Mouse (Mus musculus): ENCODE results near the gene Itpkb.
A peak's percentile ranks its signal among the peaks of the same experiment; 100 is the strongest.

The Itpkb gene

GRCm38 (mm10) chr1:180343434-180344210 is 13.3 kb downstream of the Itpkb start:
- no peak for DNase-seq (ENCODE audit: low spot score in 2 of 2)

GRCm38 (mm10) chr1:180345098-180345497 is 14.8 kb downstream of the Itpkb start:
- no peak for DNase-seq (ENCODE audit: low spot score in 2 of 2)

DNA sequence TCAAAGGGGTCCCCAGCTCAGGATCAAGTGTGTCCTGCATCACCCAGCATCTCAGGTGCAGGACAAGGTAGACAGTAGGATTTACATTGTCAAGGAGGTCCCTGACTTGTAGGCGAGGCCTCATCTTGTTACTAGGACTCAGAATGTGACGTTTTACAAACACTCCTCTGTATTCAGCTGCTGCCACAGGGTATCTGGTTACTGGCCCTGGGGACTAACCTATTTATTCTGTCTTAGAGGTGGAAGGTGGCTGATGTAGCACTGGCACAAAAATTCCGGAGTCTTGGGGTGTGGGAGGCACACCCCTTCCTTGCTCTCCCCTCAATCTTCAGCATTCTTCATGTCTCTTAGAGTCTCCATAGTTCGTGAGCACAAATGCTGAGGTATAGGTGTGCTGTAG is 16.8 kb downstream of the Itpkb start:
- no peak for DNase-seq (ENCODE audit: low spot score in 2 of 2)

DNA sequence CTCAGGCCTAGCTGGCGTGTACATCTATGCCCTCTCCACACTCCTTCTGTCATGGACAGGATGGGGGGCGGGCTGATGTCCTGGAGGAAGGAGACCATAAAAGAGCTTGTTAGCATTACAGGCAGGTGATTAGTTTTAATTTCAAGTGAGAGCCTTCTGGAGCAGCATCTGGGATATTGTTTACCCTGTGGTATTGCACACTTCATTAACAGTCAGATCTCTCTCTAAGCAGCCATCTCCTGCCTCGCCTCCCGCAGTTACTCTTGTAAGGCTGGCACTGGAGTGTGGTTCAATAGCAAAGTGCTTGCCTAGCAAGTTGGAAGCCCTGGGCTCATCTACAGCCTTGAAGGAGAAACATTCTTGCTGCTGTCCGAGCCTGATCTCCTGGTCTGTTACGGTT is 17.6 kb downstream of the Itpkb start:
- DNase-seq (ENCODE audit: low spot score in 2 of 2) = no peak

- DNase-seq (ENCODE audit: low spot score in 2 of 2) = no peak
Measured at GRCm38 (mm10) chr1:180349090-180349489, 18.8 kb downstream of the Itpkb start.

GRCm38 (mm10) chr1:180352258-180352657 is 22.0 kb downstream of the Itpkb start:
- no peak for DNase-seq (ENCODE audit: low spot score in 2 of 2)

DNA sequence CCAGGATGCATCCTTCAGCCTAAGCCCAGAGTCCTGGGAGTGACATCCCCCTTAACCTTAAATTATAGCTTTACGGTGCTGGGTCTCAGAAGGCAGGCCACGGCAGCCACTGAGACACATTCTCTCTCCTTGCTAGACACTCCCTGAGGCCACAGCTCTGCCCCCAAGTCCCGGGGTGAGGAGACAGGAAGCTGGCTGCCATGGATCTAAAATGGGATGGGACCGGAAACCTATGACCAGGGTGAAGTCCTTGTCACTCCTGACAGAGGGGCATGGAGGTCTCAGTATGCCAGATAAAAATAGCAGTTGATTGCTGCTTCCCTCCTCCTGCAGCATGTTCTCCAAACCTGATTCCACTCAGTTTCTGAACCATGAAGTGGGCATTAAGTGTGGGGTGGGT is 23.8 kb downstream of the Itpkb start:
- no peak for DNase-seq (ENCODE audit: low spot score in 2 of 2)

DNA sequence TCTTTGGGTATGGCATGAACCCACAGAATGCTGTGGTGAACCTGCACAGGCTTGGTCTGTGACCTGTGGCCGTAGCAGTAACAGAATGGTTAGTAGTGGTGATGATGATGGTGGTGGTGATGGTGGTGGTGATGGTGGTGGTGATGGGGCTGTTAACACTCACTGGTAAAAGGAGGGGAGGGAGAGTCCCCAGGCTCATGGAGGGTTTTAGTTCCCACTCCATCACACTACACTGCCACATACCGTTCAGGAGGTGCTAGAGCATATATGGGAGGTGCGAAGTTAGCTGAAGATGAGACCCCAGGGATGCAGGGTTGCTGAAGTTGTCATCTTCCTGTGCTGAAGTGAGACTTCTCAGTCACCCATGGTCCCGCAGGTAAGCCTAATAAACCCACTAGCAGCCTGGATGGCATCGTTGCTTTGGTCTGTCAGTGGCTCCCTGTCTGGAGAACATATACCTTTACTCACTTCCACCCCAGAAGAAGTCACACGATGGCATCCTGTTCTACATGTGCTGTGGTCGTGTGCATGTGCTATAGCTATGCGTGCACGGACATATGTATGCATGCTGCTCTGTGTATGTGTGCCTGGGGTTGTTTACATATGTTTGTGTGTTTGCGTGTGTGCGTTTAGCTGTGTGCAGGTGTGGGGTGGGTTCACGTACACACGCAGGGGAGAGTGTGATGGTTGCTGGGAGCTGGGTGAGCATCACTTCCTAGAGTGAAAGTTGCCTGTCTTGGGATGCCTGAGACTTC is 24.9 kb downstream of the Itpkb start:
- DNase-seq (ENCODE audit: low spot score in 2 of 2) = peak; percentile 51 to 65

DNA sequence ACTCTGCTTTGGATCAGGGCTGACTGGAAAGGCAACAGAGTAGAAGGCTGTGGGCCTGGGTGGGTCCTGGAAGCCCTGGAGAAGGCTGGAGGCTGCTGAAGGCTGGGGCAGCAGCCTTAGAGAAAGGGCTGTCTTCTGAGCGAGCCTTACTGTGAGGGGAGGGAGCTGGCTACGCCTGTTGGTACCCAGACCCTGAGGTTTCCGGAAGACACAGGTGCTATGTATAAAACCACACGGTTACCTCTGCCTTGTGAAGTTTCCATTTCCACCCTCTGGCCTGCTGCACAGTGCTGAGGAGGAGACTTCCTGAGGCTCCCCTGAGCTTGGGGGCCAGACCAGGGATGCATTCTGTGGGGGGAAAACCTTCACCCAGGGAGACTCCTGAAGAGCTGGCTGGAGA is 25.9 kb downstream of the Itpkb start:
- peak; percentile 63 to 65 for DNase-seq (ENCODE audit: low spot score in 2 of 2)

GRCm38 (mm10) chr1:180356857-180357256 is 26.6 kb downstream of the Itpkb start:
- DNase-seq (ENCODE audit: low spot score in 2 of 2) = no peak

DNA sequence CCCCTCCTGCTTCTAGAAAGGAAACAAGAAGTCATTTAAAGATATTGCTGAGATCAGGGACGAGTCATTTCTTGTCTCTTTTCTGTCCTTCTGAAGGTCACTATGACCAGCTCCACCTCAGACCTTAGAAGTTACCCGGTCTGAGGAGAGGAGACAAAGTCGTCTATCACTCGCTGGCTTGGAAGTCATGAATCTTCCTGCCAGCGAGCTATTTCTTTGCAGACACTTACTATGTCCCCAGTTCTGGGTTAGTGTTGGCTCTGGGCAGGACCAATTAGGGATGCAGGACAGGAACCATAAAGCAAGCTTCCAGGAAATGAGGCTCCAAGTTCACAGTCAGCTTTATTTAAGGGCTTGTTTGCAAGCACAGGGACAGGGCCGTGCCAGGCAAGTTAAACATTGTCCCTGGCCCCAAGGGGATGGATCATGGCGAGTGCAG is 27.6 kb downstream of the Itpkb start:
- DNase-seq (ENCODE audit: low spot score in 2 of 2) = no peak

DNA sequence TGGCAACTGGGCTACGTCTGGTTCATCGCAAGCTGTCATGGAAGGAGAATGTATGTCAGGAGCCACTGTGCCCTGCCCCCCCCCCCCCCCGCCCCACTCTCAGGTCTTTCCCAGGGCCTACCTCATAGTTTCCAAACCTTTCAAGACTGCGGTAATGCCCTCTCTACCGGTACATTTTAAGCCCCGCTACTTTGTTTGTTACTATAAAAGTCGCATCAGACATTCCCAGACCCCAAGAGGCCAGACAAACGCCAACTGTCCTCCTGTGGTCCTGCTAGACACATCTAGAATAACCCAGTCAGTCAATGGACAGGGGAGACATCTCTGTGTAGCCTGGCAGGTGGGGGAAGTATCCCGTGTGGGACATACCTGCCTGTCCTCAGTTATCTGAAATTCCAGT is 28.2 kb downstream of the Itpkb start:
- DNase-seq (ENCODE audit: low spot score in 2 of 2) = no peak

GRCm38 (mm10) chr1:180359311-180359710 is 29.0 kb downstream of the Itpkb start:
- DNase-seq (ENCODE audit: low spot score in 2 of 2) = peak; percentile 45 to 48

- no peak for DNase-seq (ENCODE audit: low spot score in 2 of 2)
Measured at GRCm38 (mm10) chr1:180362176-180362575, 31.9 kb downstream of the Itpkb start.

DNA sequence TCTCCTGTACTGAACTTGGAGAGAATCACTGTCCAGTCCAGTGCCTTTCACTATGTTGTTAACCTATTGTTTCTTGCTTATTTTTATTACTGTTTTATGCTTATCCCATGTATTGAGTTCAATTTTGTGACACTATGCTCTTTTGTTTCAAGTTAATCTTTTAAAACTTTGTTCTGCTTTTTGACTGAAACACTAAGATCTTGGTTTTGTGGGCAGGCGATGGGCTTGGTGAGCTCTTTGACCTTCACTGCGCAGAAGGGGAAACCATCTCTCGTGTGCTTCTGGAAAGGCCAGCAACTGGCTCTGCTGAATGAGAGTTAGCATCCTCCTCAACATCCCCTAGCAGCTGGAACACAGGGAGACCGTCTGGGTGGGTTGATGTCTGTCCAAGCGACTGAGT is 32.6 kb downstream of the Itpkb start:
- no peak for DNase-seq (ENCODE audit: low spot score in 2 of 2)

DNA sequence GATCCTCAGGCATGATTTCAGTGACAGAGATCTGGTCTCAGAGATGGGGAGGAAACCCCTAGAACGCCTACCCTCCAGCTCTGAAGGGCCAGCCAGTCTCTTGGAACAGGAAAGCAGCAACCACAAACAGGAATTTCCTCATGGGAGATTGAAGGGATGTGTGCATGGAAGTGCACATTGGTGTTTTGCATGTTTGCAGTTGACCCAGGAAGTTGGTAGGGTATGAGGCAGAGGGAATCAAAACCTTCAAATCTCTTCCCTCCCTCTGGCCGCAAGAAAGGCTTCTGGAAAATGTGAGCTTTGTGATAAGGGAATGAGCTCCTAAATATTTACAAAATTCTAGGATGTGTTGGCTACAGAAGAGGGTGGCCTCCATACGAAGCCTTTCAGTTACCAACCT is 33.0 kb downstream of the Itpkb start:
- no peak for DNase-seq (ENCODE audit: low spot score in 2 of 2)

- peak; percentile 80 to 83 for DNase-seq (ENCODE audit: low spot score in 2 of 2)
Measured at GRCm38 (mm10) chr1:180364005-180364404, 33.7 kb downstream of the Itpkb start.

DNA sequence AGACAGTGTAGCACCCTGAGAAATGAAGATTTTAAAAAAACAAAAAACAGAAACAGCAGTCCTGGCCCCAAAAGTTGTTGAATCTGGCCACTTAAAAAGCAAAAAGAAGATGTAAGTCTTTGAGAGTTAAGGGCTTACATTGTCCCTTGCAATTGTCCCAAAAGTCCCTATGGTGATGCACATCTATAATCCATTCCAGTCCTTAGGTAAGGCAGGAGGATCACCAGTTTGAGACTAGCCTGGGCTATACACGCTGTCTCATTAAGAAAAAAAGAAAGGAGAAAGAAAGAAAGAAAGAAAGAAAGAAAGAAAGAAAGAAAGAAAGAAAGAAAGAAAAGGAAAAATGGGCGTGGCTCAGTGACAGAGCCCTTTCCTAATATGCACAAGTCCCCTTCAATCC is 34.4 kb downstream of the Itpkb start:
- DNase-seq (ENCODE audit: low spot score in 2 of 2) = no peak

- peak; percentile 92 to 95 for DNase-seq (ENCODE audit: low spot score in 2 of 2)
Measured at GRCm38 (mm10) chr1:180365180-180365810, 35.0 kb downstream of the Itpkb start.

DNA sequence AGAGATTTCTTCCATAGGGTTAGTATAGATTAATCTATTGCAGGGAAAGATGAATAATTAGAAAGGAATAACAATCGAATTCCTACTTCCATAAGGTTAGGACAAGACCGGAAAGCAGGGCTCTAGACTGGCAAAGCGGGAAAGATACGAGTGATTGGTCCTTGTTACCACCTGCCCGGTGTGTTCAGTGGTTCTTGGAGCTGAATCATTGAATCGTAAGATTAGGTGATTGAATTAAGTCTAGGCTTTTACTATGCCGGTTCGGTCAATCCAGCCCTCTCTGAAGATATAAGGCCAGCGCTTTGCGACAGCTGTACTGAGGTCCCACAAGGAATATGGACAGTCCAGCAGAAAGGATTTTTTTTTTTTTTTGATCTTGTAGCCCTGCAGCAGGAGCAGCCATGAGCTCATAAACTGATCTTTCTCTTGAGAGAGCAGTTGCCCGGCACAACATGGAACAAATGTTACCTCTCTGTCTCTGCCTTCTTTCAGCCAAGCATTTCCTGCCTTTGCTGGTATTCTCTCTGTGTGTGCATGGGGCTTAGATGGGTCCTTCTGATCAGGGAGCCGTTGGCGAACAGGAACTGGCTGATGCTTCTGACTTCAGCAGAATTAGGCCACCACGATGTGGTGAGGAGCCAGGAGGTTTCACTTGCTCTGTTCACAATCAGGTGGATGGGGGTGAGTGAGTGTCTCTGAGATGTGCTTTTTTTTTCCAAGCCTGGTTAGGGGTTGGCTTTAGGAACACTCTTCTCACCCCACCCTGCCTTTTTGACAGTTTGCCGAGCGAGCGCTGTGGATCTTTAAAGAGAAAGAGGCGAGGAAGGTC is 35.9 kb downstream of the Itpkb start:
- DNase-seq (ENCODE audit: low spot score in 2 of 2) = peak; percentile 41 to 46

GRCm38 (mm10) chr1:180367045-180367619 is 36.8 kb downstream of the Itpkb start:
- no peak for DNase-seq (ENCODE audit: low spot score in 2 of 2)
